Mouse (Mus musculus): Measurements from ENCODE around the gene Eif2ak4.

DNA sequence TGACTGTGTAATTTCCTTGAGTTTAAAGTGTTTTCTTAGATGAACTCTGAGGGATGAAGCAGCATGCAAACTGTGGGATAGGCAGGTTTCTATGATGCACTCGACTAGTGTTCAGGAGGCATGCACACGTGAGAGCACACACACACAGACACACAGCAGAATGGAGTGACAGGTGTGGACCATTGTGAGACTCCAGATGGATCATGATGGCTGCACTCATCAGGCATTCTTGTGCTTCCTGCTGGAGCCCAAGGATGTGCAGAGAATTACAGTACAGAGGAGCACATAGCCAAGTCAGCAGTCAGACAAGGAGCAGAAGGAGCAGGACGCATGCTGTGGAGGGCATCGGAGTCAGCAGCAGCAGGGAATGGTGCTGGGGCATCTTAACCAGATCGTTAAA lies 15.9 kb downstream of the Eif2ak4 start:
- TF ChIP-seq POLR2AphosphoS2 (IDR thresholded peaks at IDR 0.05; ENCODE audit: low read depth, low read length), result no peak
- no peak for TF ChIP-seq CTCF (conservative IDR thresholded peaks at IDR 0.05 in 1 of 2, IDR thresholded peaks at IDR 0.05 in 1 of 2; ENCODE audit: low read depth in 2 of 2, low read length in 2 of 2)
- TF ChIP-seq RAD21 (IDR thresholded peaks at IDR 0.05; ENCODE audit: low read depth, low read length), result no peak
- TF ChIP-seq KAT2A (IDR thresholded peaks at IDR 0.05; ENCODE audit: insufficient replicate concordance, low read length), result no peak
- no peak for TF ChIP-seq POLR2A (IDR thresholded peaks at IDR 0.05; ENCODE audit: low read depth, low read length)
- no peak for TF ChIP-seq NRF1 (IDR thresholded peaks at IDR 0.05; ENCODE audit: low read depth, low read length)
- TF ChIP-seq ZMIZ1 (IDR thresholded peaks at IDR 0.05; ENCODE audit: low read depth, low read length), result no peak
- TF ChIP-seq EP300 (IDR thresholded peaks at IDR 0.05; ENCODE audit: low read length), result no peak
- TF ChIP-seq USF1 (IDR thresholded peaks at IDR 0.05; ENCODE audit: low read depth, low read length), result no peak
